Mouse (Mus musculus): ENCODE measurements at regions not wholly inside any gene's neighbourhood (a gene's known extent, or its start where the extent isn't known, plus 50 kb on each side); places are given as distances from the start of the nearest gene placed in this dataset.
A peak's percentile ranks its signal among the peaks of the same experiment; 100 is the strongest.

GRCm38 (mm10) chr11:20455865-20456648 is 87.0 kb upstream of the Sertad2 start:
- TF ChIP-seq CTCF (IDR thresholded peaks at IDR 0.05; ENCODE audit: low read depth) (no peak), EP300 (IDR thresholded peaks at IDR 0.05; ENCODE audit: low read depth) (no peak)
- Histone ChIP-seq H3K9me3 (ENCODE audit: low read length) (no peaks in the 10 kb centered on the region), H3K9ac (replicated peaks) (peak overlapping the region; percentile 57; the same call in 1 of the 2 replicates), H3K4me3 (ENCODE audit: low read depth, low read length) (peak overlapping the region; percentile 62), H3K4me1 (ENCODE audit: insufficient read depth) (peaks cover 16% of the 10 kb centered on the region), H3K27me3 (ENCODE audit: insufficient read depth, low read length) (0 out of 2 replicates have a peak, but pooled peaks cover 6% of the 10 kb centered on the region), H3K36me3 (replicated peaks; ENCODE audit: insufficient read depth, low read length) (no peaks in the 10 kb centered on the region), H3K4me2 (ENCODE audit: low read depth, low read length) (peak overlapping the region; percentile 92), H3K27ac (ENCODE audit: low read depth) (no peak overlapping the region)
- ATAC-seq (no peak), DNase-seq (no peak)
- WGBS (ENCODE audit: insufficient replicate concordance) = 14% methylated on average over 19 of the region's 19 CpGs

GRCm38 (mm10) chr11:20459140-20459539 is 83.9 kb upstream of the Sertad2 start:
- Histone ChIP-seq H3K9me3 (ENCODE audit: low read length) (no peaks in the 10 kb centered on the region), H3K4me1 (ENCODE audit: insufficient read depth) (peaks cover 19% of the 10 kb centered on the region), H3K36me3 (replicated peaks; ENCODE audit: insufficient read depth, low read length) (no peaks in the 10 kb centered on the region), H3K4me2 (ENCODE audit: low read depth, low read length) (no peak overlapping the region), H3K27me3 (ENCODE audit: insufficient read depth, low read length) (0 out of 2 replicates have a peak, but pooled peaks cover 6% of the 10 kb centered on the region), H3K4me3 (ENCODE audit: low read depth, low read length) (no peak overlapping the region), H3K9ac (replicated peaks) (no peak overlapping the region), H3K27ac (ENCODE audit: low read depth) (no peak overlapping the region)
- WGBS (ENCODE audit: insufficient replicate concordance) = 78% methylated on average over 8 of the region's 8 CpGs
- TF ChIP-seq EP300 (IDR thresholded peaks at IDR 0.05; ENCODE audit: low read depth) (no peak), CTCF (IDR thresholded peaks at IDR 0.05; ENCODE audit: low read depth) (no peak)
- no peak for ATAC-seq
- no peak for DNase-seq

GRCm38 (mm10) chr11:20460501-20460921 is 82.5 kb upstream of the Sertad2 start:
- ATAC-seq (no peak), DNase-seq (no peak)
- Histone ChIP-seq H3K27ac (ENCODE audit: low read depth) (no peak overlapping the region), H3K9ac (replicated peaks) (no peak overlapping the region; the same call in 1 of the 2 replicates), H3K9me3 (ENCODE audit: low read length) (no peaks in the 10 kb centered on the region), H3K36me3 (replicated peaks; ENCODE audit: insufficient read depth, low read length) (no peaks in the 10 kb centered on the region), H3K4me1 (ENCODE audit: insufficient read depth) (peaks cover 18% of the 10 kb centered on the region), H3K4me3 (ENCODE audit: low read depth, low read length) (no peak overlapping the region), H3K27me3 (ENCODE audit: insufficient read depth, low read length) (0 out of 2 replicates have a peak, but pooled peaks cover 6% of the 10 kb centered on the region), H3K4me2 (ENCODE audit: low read depth, low read length) (no peak overlapping the region)
- TF ChIP-seq EP300 (IDR thresholded peaks at IDR 0.05; ENCODE audit: low read depth) (no peak), CTCF (IDR thresholded peaks at IDR 0.05; ENCODE audit: low read depth) (no peak)
- 58% methylated on average over 7 of the region's 7 CpGs for WGBS (ENCODE audit: insufficient replicate concordance)

- TF ChIP-seq CTCF (IDR thresholded peaks at IDR 0.05; ENCODE audit: low read depth) (no peak), EP300 (IDR thresholded peaks at IDR 0.05; ENCODE audit: low read depth) (no peak)
- no peaks in the 10 kb centered on the region for H3K9me3 ChIP-seq (ENCODE audit: low read length)
- peak overlapping the region; percentile 80 for H3K27ac ChIP-seq (ENCODE audit: low read depth)
- WGBS (ENCODE audit: insufficient replicate concordance) = 45% methylated on average over 3 of the region's 3 CpGs
- ATAC-seq (peak; percentile 83), DNase-seq (peak; percentile 40)
- 0 out of 2 replicates have a peak overlapping the region, but pooled peaks have one; percentile 32 for H3K4me2 ChIP-seq (ENCODE audit: low read depth, low read length)
- H3K4me1 ChIP-seq (ENCODE audit: insufficient read depth) = peaks cover 13% of the 10 kb centered on the region
- no peaks in the 10 kb centered on the region for H3K27me3 ChIP-seq (ENCODE audit: insufficient read depth, low read length)
- H3K4me3 ChIP-seq (ENCODE audit: low read depth, low read length) = no peak overlapping the region
- H3K36me3 ChIP-seq (replicated peaks; ENCODE audit: insufficient read depth, low read length) = no peaks in the 10 kb centered on the region
- no peak overlapping the region for H3K9ac ChIP-seq (replicated peaks)
Measured at GRCm38 (mm10) chr11:20462076-20462475, 81.0 kb upstream of the Sertad2 start.

GRCm38 (mm10) chr11:20463173-20463681 is 79.8 kb upstream of the Sertad2 start:
- TF ChIP-seq CTCF (IDR thresholded peaks at IDR 0.05; ENCODE audit: low read depth) (0 out of 2 replicates have a peak, but pooled peaks have one; percentile 9), EP300 (IDR thresholded peaks at IDR 0.05; ENCODE audit: low read depth) (no peak)
- H3K4me1 ChIP-seq (ENCODE audit: insufficient read depth) = peaks cover 16% of the 10 kb centered on the region
- peak overlapping the region; percentile 80 for H3K27ac ChIP-seq (ENCODE audit: low read depth)
- H3K9me3 ChIP-seq (ENCODE audit: low read length) = no peaks in the 10 kb centered on the region
- H3K9ac ChIP-seq (replicated peaks) = no peak overlapping the region
- peak; percentile 65 for DNase-seq
- 29% methylated on average over 10 of the region's 10 CpGs for WGBS (ENCODE audit: insufficient replicate concordance)
- no peaks in the 10 kb centered on the region for H3K36me3 ChIP-seq (replicated peaks; ENCODE audit: insufficient read depth, low read length)
- no peak overlapping the region for H3K4me3 ChIP-seq (ENCODE audit: low read depth, low read length)
- H3K27me3 ChIP-seq (ENCODE audit: insufficient read depth, low read length) = no peaks in the 10 kb centered on the region
- no peak overlapping the region for H3K4me2 ChIP-seq (ENCODE audit: low read depth, low read length)
- ATAC-seq = peak; percentile 49

GRCm38 (mm10) chr11:20464564-20464963 is 78.5 kb upstream of the Sertad2 start:
- DNase-seq = peak; percentile 36
- WGBS (ENCODE audit: insufficient replicate concordance) = 51% methylated on average over 8 of the region's 8 CpGs
- Histone ChIP-seq H3K9ac (replicated peaks) (no peak overlapping the region), H3K27me3 (ENCODE audit: insufficient read depth, low read length) (no peaks in the 10 kb centered on the region), H3K36me3 (replicated peaks; ENCODE audit: insufficient read depth, low read length) (no peaks in the 10 kb centered on the region), H3K9me3 (ENCODE audit: low read length) (no peaks in the 10 kb centered on the region), H3K4me1 (ENCODE audit: insufficient read depth) (peaks cover 29% of the 10 kb centered on the region), H3K4me2 (ENCODE audit: low read depth, low read length) (no peak overlapping the region), H3K4me3 (ENCODE audit: low read depth, low read length) (no peak overlapping the region), H3K27ac (ENCODE audit: low read depth) (no peak overlapping the region)
- 0 out of 2 replicates have a peak, but pooled peaks have one; percentile 8 for ATAC-seq
- TF ChIP-seq CTCF (IDR thresholded peaks at IDR 0.05; ENCODE audit: low read depth) = no peak
- TF ChIP-seq EP300 (IDR thresholded peaks at IDR 0.05; ENCODE audit: low read depth) = no peak

Measured in liver, postnatal 0 days (tissue).